Mouse (Mus musculus) layer of hippocampus, postnatal 14 days (tissue): ENCODE data around the gene Igflr1. TPM values are rescaled to one million over a fixed set of nuclear protein-coding genes. Genes with fewer than 3 reads are reported as not detected.

Experiments
- DNase-seq, 2 experiments: peaks; one replicate each; pipeline ENCODE4 v3.0.0; 2021 to 2022; ENCODE audit warnings: low spot score in 2 of 2, mixed read lengths in 1 of 2
- total RNA-seq, 2 experiments: library from RNA; stranded (reverse); gene quantifications; 2 replicates each; pipeline ENCODE4 v1.2.3; 2021

The Igflr1 gene
- total RNA-seq, 2 experiments from 2014 or later: 2.1 to 3.7 TPM

DNA sequence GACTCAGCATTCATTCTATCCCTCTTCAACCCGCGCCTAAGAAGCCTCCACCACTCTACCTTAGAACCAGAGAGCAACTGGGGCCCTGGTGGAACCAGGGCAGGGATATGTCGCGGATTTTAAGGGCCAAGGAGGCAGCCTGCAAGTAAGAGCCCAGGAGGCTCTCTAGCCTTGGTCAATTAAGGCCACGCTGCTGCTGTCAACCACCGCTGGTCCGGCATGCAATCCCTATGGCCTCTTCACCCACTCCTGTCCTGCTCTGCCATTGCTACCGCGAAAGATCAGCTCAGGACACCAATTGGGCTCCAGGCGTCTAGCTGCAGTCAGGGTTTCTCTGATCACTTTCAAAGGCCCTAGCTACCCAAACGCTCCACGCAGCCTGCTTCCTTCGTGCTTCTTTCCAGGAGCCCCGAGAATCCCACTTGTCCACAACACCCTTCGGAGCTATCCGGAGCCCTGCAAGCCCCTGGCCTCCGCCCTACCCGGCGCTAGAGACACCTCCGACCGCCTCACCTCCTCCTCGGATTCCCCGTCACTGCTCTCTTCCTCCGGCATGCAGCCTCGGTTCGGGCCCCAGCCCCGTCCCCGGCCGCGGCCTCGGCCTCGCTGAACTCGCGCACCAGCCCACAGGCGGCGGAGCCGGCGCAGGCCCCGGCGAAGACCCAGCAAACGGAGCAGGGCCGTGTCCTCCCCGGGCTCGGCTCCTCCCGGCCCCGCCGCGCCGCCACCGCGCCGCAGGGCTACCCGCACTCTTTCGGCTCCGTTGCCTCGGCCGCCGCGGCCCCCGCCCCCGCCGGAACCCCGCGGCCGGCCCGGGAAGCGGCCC is 22.8 kb downstream of the Igflr1 start:
- DNase-seq: peak; percentile 37 to 70

DNA sequence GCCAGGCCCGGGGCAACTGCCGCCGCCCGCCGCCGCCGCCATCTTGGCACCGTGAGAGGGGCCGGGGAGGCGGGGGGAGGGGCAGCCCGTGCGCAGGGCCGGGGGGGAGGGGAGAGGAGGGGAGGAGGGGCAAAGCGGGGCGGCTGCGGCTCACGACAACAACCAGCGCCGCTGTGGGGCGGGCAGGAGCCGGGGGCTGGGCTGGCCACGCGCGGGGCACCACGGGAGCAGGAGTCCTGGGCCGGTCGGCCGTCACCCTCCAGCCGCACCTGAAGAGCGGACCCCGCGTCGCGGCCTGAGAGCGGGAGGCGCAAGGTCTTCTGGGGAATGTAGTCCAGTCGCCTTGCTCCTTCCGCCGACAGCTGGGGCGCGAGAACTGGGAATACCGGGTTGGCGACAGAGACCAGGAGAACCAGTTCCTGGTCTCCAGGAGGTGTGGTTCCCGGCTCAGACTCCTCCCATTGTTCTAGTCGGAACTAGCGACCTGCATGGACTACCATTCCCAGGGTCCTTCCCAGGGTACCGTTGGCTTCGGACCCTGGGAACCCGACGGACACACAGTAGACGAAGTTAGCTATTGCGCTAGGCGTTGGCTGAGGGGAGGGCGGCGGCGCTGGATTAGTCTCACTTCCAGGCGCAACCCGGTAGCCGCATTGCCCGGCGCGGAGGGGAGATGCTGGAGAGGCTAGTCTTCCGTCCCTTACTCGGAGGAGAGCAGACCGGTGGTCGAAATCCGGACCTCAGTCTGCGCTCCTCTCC is 23.6 kb downstream of the Igflr1 start, which contains the start of gene Kmt2b:
Kmt2b (minus strand) TSS at position 51 of the 759 bp plus-strand sequence.
- DNase-seq: peak; percentile 95 to 97

DNA sequence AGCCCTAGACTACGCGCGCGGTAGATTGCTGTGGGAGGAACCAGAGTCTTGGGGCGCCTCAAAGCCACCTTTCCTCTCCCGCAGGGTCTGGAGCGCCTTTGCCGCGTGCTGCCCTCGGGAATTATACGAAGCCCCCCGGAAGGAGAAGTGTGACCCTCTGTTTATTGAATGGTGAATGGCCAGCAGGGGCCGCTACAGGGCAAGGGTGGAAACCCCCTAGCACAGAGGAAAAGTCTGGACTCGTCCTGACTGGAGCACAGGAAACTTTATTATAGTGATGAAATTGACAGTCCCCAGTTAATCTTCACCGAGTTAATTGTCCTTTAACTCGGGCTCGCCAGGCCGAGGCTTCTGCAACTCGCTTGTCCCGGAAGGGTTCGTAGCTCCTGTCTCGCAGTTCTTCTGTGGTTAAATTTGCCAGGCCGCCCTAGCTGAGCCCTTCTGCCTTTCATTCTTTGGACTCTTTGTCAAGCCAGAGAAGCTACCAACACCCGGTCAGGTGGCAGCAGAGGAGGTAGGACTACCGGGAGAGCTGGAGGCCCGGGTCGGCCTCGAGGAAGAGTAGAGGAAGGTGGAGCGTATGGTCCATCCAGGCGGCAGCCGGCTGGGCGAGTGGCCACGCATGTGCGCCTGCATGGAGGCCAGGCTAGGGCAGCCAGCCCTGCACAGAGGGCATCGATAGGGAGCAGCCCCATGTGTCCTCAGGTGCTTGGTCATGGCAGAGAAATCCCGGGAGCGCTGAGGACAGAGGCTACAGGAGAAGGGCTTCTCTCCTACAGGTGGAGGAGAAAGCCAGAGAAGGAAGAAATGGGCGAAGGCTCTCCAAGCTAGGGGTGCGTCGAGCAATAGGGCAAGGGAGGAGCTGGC is 24.4 kb downstream of the Igflr1 start:
- peak; percentile 85 to 91 for DNase-seq

DNA sequence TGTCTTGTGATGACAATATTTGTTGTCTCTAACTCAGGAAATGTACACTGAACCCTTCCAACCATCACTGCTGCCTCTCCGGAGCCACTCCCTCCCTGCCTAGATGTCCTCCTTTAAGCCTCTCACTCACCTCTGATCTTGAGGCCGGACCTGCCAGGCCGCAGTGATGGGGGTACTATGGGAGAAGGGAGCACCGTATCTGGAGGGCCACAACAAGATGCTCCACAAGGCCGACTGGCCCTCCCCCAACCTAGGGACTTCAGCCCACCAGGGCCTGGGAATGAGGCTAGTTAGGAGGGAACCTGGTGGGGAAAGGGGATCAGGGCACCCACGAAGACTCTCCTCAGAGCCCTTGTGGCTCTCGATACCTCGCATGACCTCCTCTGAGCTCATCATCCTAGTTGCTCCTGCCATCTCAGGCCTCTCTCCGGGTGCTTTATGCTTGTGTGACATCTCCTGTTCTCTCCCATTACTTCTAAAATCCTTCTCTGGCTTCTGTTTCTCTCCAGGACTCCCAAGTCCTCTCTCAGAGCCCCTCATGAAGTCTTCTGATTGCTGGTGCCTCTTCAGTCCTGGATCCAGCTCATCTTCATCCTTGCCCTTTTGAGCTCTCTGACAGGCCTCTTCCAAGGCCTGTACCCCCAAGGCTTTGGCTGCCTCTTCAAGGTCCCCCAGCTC is 25.8 kb downstream of the Igflr1 start:
- no peak for DNase-seq

DNA sequence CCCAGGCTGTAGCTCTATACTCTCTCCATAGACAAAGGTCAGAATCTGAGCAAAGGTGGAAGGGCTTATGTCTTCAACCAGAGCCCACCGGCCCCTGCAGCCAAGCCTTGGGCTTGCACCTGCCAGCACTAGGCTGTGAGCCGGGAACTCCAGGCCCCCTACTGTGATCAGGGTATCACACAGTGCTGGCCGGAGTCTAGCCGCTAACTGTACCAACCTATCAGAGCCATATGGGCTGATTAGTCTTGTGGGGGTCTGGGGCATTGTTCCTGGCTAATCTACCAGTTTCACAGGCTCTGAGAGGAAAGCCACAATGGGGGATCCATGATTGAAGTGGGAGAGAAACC is 26.4 kb downstream of the Igflr1 start:
- DNase-seq: no peak

DNA sequence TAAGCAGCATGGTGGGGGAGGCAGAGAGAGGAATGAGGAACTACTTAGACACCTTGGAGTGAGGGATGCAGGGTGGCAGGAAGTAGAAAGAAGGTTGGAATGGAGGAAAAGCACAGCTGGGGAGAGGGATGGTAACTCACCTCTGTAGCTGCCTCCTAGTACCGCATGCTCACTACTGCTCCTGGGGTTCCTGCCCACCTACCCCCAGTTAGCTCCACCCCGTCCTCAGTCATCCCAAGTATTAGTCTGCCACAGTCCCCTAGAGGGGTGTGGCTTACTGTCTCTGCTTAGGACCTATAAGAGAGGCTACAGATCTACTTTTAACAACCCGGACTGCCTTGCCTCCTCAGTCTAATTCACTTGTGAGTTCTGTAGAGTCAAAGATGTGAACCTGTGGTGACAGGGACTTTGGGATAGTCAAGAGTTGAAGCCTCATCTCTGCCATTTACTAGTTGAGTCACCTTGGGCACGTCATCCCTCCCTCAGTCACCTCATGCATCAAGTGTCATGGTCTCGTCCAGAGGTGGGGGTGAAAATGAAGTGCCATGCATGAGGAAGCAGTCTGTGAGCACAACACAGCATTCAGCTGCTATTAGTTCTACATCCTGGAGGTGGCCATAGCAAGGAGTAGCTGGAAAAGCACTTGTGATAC is 27.7 kb downstream of the Igflr1 start:
- no peak for DNase-seq

DNA sequence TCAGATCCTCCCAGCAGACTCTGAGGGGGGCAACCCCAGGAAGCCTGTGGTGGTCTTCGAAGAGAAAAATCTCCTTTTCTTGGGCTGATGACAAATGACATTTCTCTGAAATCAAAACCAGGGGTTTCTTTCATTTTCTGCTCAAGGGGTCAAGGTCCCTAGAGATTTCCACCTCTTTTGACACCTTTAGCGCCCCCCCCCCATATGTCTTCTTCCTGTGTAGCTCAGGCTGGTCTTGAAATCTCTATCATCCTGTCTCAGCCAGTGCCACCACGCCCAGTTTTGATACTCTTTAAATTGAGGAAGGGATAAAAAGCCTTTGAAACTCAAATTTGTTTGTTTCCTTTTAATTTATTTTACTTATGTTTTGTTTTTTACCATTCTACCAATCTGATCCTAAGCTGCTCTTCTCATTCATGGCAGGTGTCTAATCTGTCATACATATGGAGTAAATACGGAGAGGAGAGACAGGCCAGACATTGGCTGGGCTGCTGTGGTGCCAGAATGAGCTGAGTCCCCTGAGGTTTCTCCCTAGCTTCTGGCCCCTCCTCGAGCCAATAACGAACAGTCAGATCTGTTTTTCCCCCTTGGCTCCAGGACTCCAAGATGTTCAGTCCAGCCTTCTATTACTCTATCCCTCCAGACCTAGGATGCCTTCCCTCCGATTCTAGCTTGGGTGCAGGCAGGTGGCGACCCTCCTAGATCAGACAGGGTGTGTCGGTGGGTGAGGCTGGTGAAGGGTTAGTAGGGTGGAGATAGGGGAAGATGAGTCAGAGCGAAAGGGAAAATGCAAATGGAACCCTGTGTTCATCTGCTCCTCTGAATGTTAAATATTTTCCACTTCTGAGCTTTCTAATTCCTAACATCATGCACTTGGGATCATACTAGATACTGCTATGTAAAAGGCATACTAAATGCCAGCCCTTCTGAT is 28.6 kb downstream of the Igflr1 start:
- DNase-seq: no peak

DNA sequence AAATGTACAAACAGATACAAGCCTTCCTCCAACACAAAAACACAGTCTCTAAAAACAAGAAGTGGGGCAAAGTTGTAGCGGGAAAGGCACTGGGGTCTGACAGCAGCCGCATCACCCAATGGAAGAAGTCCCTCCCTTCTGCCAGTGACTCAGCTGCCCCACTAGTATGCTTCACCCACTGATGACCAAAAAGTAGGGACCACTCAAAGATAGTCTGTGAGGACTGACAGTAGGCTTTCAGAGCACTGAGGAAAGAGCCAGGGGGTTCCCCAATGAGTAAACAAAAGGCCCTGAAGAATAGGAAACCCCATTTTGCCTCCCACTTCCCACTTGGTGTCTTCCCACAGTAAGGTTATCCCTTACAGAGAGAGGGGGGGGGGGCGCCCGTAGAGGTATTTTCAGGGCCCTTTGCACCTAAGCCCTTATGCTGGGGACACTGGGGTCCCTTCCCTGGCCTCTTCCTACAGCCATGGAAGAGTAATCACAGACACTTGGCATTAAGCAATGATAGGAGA is 29.3 kb downstream of the Igflr1 start:
- no peak for DNase-seq

DNA sequence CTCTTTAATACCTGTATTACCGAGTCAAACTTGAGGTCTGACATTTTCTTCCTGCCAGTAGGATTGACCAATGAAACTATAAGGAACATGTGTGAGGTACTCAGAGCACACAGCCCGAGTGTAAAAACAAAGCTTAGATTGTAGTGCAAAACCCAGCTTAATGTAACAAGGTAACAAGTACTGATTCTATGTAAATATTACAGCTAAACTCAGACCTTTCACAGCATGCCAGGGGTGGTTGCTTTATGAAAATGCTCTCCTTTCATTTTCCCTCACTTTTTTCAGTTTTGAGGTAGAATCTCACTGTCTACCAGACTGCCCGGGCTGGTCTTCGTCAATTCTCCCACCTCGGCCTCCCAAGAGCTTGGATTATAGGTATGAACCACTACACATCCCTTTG is 30.9 kb downstream of the Igflr1 start:
- DNase-seq: no peak

DNA sequence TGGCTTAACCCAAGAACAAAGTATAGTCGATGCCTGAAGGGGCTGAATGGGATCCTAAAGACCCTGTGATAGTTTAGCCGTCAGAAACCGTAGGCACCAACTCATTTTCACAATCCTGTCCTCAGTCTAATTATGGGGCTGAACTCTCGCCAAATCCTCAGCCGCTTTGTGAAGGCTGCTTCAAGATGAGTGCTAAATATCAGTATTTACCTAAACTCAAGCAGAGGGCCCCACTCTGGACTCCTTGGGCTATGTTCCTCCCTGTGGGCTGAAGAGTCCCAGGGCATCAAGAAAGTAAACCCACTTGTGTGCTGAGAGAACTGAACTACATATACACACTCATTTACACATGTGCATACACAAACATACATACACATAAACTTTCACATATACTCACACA is 31.6 kb downstream of the Igflr1 start:
- DNase-seq: no peak

DNA sequence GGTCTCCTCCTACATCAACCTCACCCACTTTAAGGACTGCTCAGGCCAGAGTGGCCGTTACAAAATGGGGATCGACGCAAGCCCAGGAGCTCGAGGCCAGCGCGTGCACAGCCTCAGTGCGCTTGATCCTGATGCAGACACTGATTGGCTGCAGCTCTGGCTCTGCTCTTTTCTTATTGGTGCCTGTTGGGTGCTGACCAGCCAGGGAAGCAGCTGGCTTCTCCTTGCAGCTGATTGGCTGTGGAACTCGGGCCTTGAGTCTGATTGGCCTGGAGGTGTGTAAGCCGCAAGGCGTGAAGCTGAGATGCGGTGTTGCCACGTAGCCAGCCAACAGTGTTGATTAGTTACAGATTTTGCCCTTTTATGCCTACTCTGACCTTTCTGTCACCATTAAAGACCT is 33.6 kb downstream of the Igflr1 start, which contains the start of gene Zbtb32:
Zbtb32 (minus strand) TSS at position 124 of the 400 bp plus-strand sequence.
- DNase-seq: no peak

DNA sequence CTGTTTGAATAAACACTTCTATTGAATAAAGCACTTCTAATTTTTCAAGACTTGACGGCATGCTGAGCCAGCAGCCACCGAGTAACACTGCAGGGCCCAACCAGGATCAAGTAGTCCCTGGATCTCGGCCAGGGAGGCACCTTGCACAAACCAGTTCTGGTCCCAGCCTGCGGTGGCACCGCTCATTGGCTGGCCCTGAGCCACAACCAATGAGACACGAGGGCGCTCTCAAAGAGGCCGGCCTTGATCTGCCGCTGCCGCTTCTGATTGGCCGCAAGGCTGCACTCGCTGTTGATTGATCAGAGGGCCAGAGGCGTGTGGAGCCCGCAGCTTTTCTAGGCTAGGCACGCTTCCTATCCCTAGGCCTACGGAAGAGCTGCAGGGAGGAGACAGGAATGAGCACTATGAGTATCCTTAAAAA is 34.7 kb downstream of the Igflr1 start:
- peak; percentile 87 to 94 for DNase-seq

DNA sequence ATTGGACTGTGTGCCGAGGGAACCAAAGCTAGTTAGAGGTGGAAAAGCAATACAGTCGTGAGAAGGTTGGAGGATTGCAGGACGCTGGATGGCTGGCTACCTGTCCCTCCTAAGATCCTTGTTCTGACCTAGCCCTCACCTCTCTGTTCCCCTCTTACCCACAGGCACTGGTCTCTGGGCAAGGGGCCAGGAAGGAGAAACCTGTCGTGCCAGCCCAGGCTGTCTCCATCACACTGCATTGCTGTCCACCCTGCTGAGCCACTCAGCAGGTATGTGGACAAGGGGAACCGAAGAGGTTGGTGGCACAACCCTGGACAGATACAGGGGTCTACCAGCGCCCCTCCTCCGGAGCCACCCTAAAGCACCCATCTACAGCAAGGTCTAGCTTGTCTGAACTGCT is 35.4 kb downstream of the Igflr1 start:
- no peak for DNase-seq

DNA sequence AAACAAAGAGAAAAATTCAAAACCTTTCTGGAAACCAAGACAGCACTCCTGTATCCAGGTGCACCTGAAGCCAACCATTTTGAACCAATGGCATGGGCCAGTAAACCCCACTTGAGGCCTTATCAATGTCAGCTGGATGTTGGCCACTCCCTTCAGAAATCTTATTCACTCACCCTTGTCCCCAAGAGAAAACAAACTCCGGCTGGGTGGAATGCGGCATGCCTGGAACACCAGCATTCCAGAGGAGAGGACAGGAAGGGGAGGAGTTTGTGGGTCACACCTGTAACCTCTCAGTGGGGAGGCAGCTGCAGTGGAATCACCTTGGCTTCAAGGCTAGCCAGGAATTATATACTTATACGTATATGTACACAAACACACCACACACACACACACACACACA is 37.4 kb downstream of the Igflr1 start:
- no peak for DNase-seq

DNA sequence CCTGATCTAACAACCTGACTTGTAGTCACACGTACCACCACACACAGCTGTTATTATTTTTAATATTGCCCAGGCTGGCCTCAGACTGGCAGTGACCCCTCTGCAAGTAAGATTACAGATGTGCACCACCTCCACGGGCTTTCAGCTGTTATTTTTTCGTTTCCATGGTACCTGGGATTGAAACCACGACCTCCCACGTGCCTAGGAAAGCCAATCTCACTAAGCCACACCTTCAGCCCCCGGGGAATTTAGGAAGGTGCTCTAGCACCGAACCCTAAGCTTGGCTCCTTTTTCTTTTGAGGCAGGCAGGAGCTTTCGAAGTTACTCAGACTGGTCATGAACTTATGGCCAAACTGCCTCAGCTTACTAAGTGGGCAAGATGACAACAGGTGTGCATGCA is 39.2 kb downstream of the Igflr1 start:
- no peak for DNase-seq

DNA sequence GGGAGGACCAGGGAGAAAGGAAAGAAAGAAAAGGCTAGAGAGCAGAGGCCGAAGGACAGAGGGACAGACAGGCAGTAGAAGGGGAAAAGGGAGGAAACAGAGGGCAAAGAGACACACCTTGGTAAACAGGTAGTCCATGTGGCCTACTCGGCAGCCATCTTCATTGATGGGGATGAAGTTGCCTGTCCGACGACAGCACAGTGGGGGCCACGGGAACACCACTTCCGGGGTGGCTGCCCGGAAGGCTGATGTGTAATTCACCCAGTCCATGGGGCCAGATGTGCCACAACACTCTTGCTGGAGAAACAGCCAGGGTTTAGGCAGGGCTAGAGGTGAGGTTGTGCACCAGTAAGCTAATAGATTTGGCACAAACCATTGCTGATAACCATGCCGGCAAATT is 39.7 kb downstream of the Igflr1 start:
- no peak for DNase-seq

DNA sequence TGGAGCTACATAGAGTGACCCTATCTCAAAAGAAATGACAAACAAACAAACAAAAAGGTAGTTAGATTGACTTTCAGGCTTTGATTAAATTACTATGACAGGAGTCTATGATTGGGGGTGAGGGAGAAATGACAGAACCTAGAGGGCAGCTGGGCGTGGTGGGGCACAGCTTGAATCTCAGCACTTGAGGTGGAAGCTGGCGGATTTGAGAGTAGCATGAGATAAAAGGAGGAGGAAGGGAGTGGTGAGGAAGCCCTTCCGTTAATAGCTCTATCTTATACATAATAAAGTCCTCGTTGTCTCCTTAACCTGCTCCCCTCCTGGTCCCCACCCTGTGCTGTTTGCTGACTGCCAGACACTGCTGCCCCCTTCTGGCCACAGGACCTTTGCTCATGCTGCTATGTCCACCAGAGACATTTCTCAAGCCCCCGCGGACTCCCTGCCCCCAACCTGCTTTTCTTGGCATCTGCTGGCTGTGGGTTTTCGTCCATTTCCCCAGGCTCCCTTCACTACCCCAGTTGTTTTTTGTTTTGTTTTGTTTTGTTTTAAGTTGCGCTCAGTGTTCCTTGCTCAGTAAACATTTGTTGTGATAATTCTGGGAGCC is 42.6 kb downstream of the Igflr1 start:
- DNase-seq: no peak

DNA sequence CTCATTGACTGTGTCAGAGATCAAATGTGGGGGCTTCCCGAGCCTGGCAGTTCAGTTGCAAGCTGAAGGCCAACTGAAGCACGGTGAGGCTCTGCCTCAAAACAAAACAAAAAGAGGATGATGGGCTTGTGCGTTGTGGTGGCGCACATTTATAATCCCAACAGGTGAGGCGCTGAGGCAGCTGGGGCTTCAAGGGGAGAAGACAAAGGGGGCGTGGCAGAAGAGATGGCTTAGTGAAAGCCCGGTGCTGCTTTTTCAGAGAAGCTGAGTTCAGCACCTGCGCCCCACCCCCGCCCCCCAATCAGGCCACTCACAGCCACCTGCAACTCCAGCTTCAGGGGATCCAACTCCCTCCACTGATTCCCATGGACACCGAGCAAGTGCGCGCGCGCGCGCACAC is 43.2 kb downstream of the Igflr1 start:
- DNase-seq: no peak

DNA sequence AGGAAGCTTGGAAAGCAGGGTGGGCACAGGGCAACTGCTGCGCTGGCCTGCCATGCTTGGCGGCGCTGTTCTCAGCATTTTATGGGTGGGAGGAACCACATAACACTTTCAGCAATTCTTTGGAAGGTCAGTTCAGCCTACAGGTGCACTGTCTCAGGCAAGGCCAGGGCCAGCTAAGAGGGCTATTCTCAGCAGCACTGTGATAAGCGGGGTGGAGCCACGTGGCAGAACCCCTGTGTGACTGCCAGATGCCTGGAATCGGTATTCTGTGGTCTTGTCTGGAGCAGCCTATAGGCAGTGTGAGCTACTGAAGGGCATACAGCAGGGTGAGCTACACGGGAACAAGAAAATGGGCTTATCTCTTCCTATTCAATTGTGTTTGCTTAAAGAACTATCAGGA is 44.8 kb downstream of the Igflr1 start:
- DNase-seq: no peak
